Mouse (Mus musculus): ENCODE data around the gene Atp6v1g2. TPM values are rescaled to one million over a fixed set of nuclear protein-coding genes. Genes with fewer than 3 reads are reported as not detected.

The Atp6v1g2 gene
- total RNA-seq, 1 experiment from 2014 or later = 1.6 TPM

GRCm38 (mm10) chr17:35278049-35278448, 44.6 kb downstream of the Atp6v1g2 start:
- no peak for ATAC-seq (replicated peaks; ENCODE audit: low read depth, poor library complexity, severe bottlenecking)

DNA sequence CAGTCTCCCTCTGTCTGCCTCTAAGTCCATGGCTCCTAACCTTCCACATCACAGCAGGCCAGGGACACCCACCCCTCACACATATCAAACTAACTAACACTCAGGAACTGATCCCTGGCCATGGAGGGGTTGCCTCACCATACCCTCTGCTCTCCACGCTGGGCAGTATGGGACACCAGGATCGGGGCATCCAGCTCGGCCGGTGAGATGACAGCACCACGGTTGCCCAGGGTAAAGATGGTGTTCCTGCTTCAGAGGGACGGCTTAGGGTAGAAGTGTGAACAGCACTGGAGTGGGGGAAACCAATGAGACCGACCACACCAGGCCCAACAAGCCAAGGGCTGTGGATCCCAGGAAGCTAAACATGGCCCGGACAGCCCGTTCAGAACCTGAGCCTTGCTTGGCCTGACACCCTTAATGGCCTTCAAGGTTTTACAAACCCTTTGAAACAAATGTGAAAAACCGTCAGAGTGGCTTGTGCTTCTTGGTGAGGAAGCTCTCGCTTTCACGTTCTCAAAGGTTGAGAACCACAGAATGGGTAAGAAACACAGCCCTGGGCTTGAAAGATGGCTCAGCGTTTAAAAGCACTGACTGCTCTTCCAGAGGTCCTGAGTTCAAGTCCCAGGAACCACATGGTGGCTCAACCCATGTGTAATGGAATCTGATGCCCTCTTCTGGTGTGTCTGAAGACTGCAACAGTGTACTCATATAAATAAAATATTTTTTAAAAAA, 45.7 kb downstream of the Atp6v1g2 start:
- ATAC-seq (replicated peaks; ENCODE audit: low read depth, poor library complexity, severe bottlenecking) = no peak

DNA sequence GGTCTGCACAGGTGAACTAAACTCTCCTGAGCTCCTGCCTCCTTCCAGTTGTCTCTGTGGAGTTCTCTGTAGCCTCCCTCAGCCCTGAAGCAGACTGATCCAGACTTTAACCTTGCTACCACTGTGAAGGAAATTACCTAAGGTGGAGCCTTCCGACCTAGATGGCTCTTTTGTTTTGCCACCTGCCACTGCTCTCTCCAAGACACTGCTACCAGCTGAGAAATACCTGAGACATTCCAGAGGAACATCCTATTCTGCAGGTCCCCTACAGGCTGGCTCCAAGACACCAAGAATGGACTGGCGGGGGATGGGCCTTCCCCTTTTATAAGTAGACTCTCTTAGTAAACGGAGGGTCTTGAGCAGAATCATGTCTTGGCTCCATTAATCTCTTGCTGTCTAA, 46.8 kb downstream of the Atp6v1g2 start:
- no peak for ATAC-seq (replicated peaks; ENCODE audit: low read depth, poor library complexity, severe bottlenecking)

DNA sequence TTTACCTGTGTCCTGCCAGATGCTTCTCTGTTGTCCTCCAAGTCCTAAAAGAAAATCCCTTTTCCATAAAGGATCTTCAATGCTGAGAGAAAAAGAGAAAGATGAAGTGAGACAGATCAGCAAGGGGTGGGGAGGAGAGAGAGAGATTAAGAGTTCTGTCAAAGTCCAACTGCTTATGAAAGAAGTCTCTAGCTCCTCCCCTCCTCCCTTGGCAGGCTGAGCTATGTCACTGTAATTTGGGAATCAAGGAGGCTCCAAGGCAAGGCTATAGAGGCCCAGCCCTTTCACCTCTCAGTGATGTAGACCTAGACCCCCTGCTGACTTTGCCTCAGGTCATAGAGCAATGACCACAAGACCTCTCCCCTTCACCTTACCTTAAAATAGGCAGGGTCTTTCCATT, 52.0 kb downstream of the Atp6v1g2 start:
- ATAC-seq (replicated peaks; ENCODE audit: low read depth, poor library complexity, severe bottlenecking) = no peak

Other genes with a start within 250 kb of the Atp6v1g2 start
- gene Vars, start 232.7 kb upstream of the Atp6v1g2 start, total RNA-seq (2017) = 174 and 210 TPM in 2 replicates
- 0.32 TPM in 1 of 2 replicates, not detected in the other for gene Vwa7, start 217.1 kb upstream of the Atp6v1g2 start, total RNA-seq (2017)
- 1.2 and 4.4 TPM in 2 replicates for gene Sapcd1, start 205.6 kb upstream of the Atp6v1g2 start, total RNA-seq (2017)
- gene Msh5, start 186.9 kb upstream of the Atp6v1g2 start, total RNA-seq (2017) = 3.8 and 4.2 TPM in 2 replicates
- gene Clic1, start 183.7 kb upstream of the Atp6v1g2 start, total RNA-seq (2017) = 214 and 220 TPM in 2 replicates
- 21.3 and 26.7 TPM in 2 replicates for gene Ddah2, start 174.6 kb upstream of the Atp6v1g2 start, total RNA-seq (2017)
- not detected in 2 replicates for gene Ly6g6c, start 168.3 kb upstream of the Atp6v1g2 start, total RNA-seq (2017)
- gene Mpig6b, start 167.5 kb upstream of the Atp6v1g2 start, total RNA-seq (2017) = not detected in 2 replicates
- not detected in 2 replicates for gene Ly6g6e, start 156.8 kb upstream of the Atp6v1g2 start, total RNA-seq (2017)
- not detected in 2 replicates for gene Ly6g6d, start 155.6 kb upstream of the Atp6v1g2 start, total RNA-seq (2017)
- gene Ly6g6f, start 148.1 kb upstream of the Atp6v1g2 start, total RNA-seq (2017) = not detected in 2 replicates
- gene Abhd16a, start 144.4 kb upstream of the Atp6v1g2 start, total RNA-seq (2017) = 33.1 and 38.8 TPM in 2 replicates
- gene Ly6g5c, start 125.4 kb upstream of the Atp6v1g2 start, total RNA-seq (2017) = not detected in 2 replicates
- not detected in 2 replicates for gene Ly6g5b, start 118.2 kb upstream of the Atp6v1g2 start, total RNA-seq (2017)
- 39.5 and 50.1 TPM in 2 replicates for gene Gpank1, start 112.2 kb upstream of the Atp6v1g2 start, total RNA-seq (2017)
- gene Csnk2b, start 111.6 kb upstream of the Atp6v1g2 start, total RNA-seq (2017) = 286 and 306 TPM in 2 replicates
- gene D17H6S53E, start 107.3 kb upstream of the Atp6v1g2 start, total RNA-seq (2017) = 6.3 and 8.2 TPM in 2 replicates
- not detected in 2 replicates for gene Apom, start 101.6 kb upstream of the Atp6v1g2 start, total RNA-seq (2017)
- 58.8 and 103 TPM in 2 replicates for gene Bag6, start 98.5 kb upstream of the Atp6v1g2 start, total RNA-seq (2017)
- gene Prrc2a, start 68.8 kb upstream of the Atp6v1g2 start, total RNA-seq (2017) = 74.7 and 110 TPM in 2 replicates
- gene Aif1, start 57.6 kb upstream of the Atp6v1g2 start, total RNA-seq (2017) = 4.7 and 5.4 TPM in 2 replicates
- 44.3 and 51.6 TPM in 2 replicates for gene Lst1, start 45.2 kb upstream of the Atp6v1g2 start, total RNA-seq (2017)
- 1.1 and 1.8 TPM in 2 replicates for gene Ltb, start 39.2 kb upstream of the Atp6v1g2 start, total RNA-seq (2017)
- 9.4 and 11.3 TPM in 2 replicates for gene Tnf, start 31.7 kb upstream of the Atp6v1g2 start, total RNA-seq (2017)
- not detected in 2 replicates for gene Lta, start 28.3 kb upstream of the Atp6v1g2 start, total RNA-seq (2017)
- gene Gm16181, start 12.8 kb upstream of the Atp6v1g2 start, total RNA-seq (2017) = not detected in 2 replicates
- 5.2 and 7.0 TPM in 2 replicates for gene Nfkbil1, start 2.1 kb downstream of the Atp6v1g2 start, total RNA-seq (2017)
- 199 and 218 TPM in 2 replicates for gene Ddx39b, start 8.1 kb downstream of the Atp6v1g2 start, total RNA-seq (2017)
- 427 and 466 TPM in 2 replicates for gene H2-D1, start 29.1 kb downstream of the Atp6v1g2 start, total RNA-seq (2017)
- gene H2-Q1, start 86.7 kb downstream of the Atp6v1g2 start, total RNA-seq (2017) = 0.05 TPM in 1 of 2 replicates, not detected in the other
- gene H2-Q2, start 108.6 kb downstream of the Atp6v1g2 start, total RNA-seq (2017) = not detected in 2 replicates
- 53.3 and 55.3 TPM in 2 replicates for gene H2-Q4, start 146.0 kb downstream of the Atp6v1g2 start, total RNA-seq (2017)
- 78.6 and 82.7 TPM in 2 replicates for gene H2-Q6, start 191.2 kb downstream of the Atp6v1g2 start, total RNA-seq (2017)
- gene H2-Q7, start 205.5 kb downstream of the Atp6v1g2 start, total RNA-seq (2017) = 68.1 and 79.8 TPM in 2 replicates
- gene H2-Q10, start 236.4 kb downstream of the Atp6v1g2 start, total RNA-seq (2017) = 0.37 TPM in 1 of 2 replicates, not detected in the other